Mouse (Mus musculus) erythroid progenitor cell, adult 5-6 weeks (primary cell): ENCODE results near the gene Slc16a14. TPM values are rescaled to one million over a fixed set of nuclear protein-coding genes. Genes with fewer than 3 reads are reported as not detected.

Experiments
- ATAC-seq: replicated peaks from 2 replicates; pipeline ENCODE4 v1.8.0; 2016; ENCODE audit warnings: moderate number of reproducible peaks, mild to moderate bottlenecking, moderate TSS enrichment, inconsistent platforms; ENCODE audit not compliant: poor library complexity, low FRiP score, severe bottlenecking
- total RNA-seq, 2 experiments: library from RNA; stranded (forward) in 1 of 2; stranded (reverse) in 1 of 2; fragments of 150-400 nt in 1 of 2; fragments of 186-747, 209-891 nt in 1 of 2; gene quantifications; 2 replicates each; pipeline versions ENCODE4 v1.2.3 to v1.2.4; 2015 to 2017; ENCODE audit warnings: low replicate concordance in 2 of 2

Slc16a14 gene
- total RNA-seq, 2 experiments from 2014 or later = not detected

DNA sequence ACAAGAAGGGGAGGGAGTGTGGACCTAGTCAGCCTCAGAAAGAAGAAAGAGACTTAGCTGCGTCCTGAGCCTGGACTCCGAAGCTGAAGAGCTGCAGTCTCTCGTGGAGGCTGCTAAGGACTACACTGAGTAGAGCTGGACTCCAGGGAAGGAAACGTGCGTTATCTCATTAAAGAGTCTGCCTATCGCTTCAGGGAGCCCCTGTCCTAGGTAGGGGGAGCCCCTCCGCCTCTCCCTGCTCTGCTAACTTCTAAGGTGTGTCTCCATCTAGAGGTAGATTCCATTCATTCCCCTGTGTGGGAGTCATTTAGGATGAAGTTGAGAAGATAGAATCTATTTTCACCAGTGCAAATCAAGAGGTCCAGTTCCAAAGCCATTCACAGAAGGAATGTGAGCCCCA is 65.4 kb downstream of the Slc16a14 start:
- ATAC-seq = no peak

GRCm38 (mm10) chr1:84868841-84869240 is 66.1 kb downstream of the Slc16a14 start:
- no peak for ATAC-seq

DNA sequence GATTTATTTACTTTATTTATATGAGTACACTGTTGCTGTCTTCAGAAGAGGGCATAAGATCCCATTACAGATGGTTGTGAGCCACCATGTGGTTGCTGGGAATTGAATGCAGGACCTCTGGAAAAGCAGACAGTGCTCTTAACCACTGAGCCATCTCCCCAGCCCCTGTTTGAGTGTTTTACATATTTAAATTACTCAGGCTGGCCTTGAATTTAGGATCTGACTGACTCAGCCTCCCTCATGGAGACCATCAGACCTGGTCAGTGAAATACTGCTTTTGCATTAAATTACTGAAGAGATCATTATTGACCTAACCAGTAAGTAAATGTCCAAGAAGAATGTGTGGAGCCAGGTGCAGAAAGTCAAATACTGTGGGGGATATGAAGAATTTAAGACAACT is 66.6 kb downstream of the Slc16a14 start:
- no peak for ATAC-seq

- ATAC-seq = no peak
Observed at GRCm38 (mm10) chr1:84866706-84867230, 68.2 kb downstream of the Slc16a14 start.

GRCm38 (mm10) chr1:84866231-84866630 is 68.7 kb downstream of the Slc16a14 start:
- ATAC-seq = no peak

- ATAC-seq = no peak
Observed at GRCm38 (mm10) chr1:84864645-84865044, 70.3 kb downstream of the Slc16a14 start.

- no peak for ATAC-seq
Observed at GRCm38 (mm10) chr1:84861255-84861630, 73.7 kb downstream of the Slc16a14 start.

- ATAC-seq = no peak
Observed at GRCm38 (mm10) chr1:84860360-84861254, 74.3 kb downstream of the Slc16a14 start.

DNA sequence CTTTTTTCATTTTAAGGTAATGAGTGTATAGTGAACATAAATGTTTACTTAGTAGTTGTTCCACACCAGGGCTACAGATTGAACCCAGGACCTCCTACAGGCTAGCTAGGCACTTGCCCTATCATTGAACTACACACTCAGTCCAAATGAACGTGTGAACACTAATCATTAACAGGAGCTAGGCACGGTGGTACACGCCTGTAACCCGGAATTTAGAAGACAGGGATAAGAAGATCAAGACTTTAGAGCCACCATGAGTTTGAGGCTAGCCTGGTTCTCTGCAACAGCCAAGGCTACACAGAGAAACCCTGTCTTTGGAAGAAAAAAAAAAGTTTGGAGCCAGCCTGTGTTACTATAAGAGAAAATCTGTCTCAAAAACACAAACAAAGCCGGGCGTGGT is 75.3 kb downstream of the Slc16a14 start:
- no peak for ATAC-seq

Other genes starting within 250 kb of the Slc16a14 start
- gene Dner, start 238.9 kb downstream of the Slc16a14 start, total RNA-seq (2015; ENCODE audit: low replicate concordance) = not detected in 2 replicates
- not detected in 2 replicates for gene Dner, start 238.9 kb downstream of the Slc16a14 start, total RNA-seq (2017; ENCODE audit: low replicate concordance)
- gene Fbxo36, start 95.3 kb downstream of the Slc16a14 start, total RNA-seq (2015; ENCODE audit: low replicate concordance) = 5.8 TPM in 1 of 2 replicates, not detected in the other
- gene Fbxo36, start 95.3 kb downstream of the Slc16a14 start, total RNA-seq (2017; ENCODE audit: low replicate concordance) = 1.7 TPM in 1 of 2 replicates, not detected in the other
- 90.1 and 113 TPM in 2 replicates for gene Trip12, start 94.6 kb downstream of the Slc16a14 start, total RNA-seq (2015; ENCODE audit: low replicate concordance)
- 124 and 203 TPM in 2 replicates for gene Trip12, start 94.6 kb downstream of the Slc16a14 start, total RNA-seq (2017; ENCODE audit: low replicate concordance)
- gene Gm10553, start 165.0 kb upstream of the Slc16a14 start, total RNA-seq (2015; ENCODE audit: low replicate concordance) = not detected in 2 replicates
- 1.2 TPM in 1 of 2 replicates, not detected in the other for gene Gm10553, start 165.0 kb upstream of the Slc16a14 start, total RNA-seq (2017; ENCODE audit: low replicate concordance)
- 1.8 TPM in 1 of 2 replicates, not detected in the other for gene A530032D15Rik, start 174.7 kb upstream of the Slc16a14 start, total RNA-seq (2015; ENCODE audit: low replicate concordance)
- gene A530032D15Rik, start 174.7 kb upstream of the Slc16a14 start, total RNA-seq (2017; ENCODE audit: low replicate concordance) = 4.2 TPM in 1 of 2 replicates, not detected in the other